Mouse (Mus musculus): Measurements from ENCODE around the gene Scp2. TPM values are rescaled to one million over a fixed set of nuclear protein-coding genes. Genes with fewer than 3 reads are reported as not detected.
"Not testable (repeated sequence)": the region's sequence is repeated elsewhere in the genome, so short reads cannot be mapped to it uniquely, and the experiment has no call there.

Gene Scp2
- total and polyA plus RNA-seq, 3 experiments: 65.8 to 84.4 TPM; not detected in 1

GRCm38 (mm10) chr4:108080876-108081275 is 63.9 kb downstream of the Scp2 start:
- Histone ChIP-seq H3K9ac (ENCODE audit: control insufficient read depth, low read depth, low read length, poor library complexity, severe bottlenecking) (no peak overlapping the region), H3K27ac (ENCODE audit: control insufficient read depth, low read depth, low read length) (no peak overlapping the region), H3K36me3 (ENCODE audit: control insufficient read depth in 1 of 2, insufficient read depth in 2 of 2, low read length in 2 of 2) (peaks cover 0 to 18% of the 10 kb centered on the region in 2 experiments; a peak in 2 of 4 replicates), H3K27me3 (ENCODE audit: control insufficient read depth in 1 of 2, insufficient read depth in 2 of 2, low read length in 2 of 2) (no peaks in the 10 kb centered on the region), H3K4me1 (ENCODE audit: control insufficient read depth in 1 of 2, insufficient read depth in 2 of 2, low read length in 2 of 2) (peaks cover 4 to 15% of the 10 kb centered on the region in 2 experiments; a peak in 3 of 4 replicates), H3K9me3 (replicated peaks; ENCODE audit: insufficient read depth, low read length) (no peaks in the 10 kb centered on the region), H3K4me3 (ENCODE audit: control insufficient read depth in 1 of 2, insufficient read depth in 1 of 2, low read depth in 2 of 2, low read length in 2 of 2) (no peak overlapping the region), H3K79me2 (ENCODE audit: control insufficient read depth, insufficient read depth, low read length, poor library complexity) (no peaks in the 10 kb centered on the region)
- no peak for DNase-seq (ENCODE audit: low read depth, low spot score)
- no peak for TF ChIP-seq GATA1 (IDR thresholded peaks at IDR 0.05; ENCODE audit: low read depth, low read length)
- TF ChIP-seq CHD2 (IDR thresholded peaks at IDR 0.05; ENCODE audit: low read length): no peak
- no peak for TF ChIP-seq ZC3H11A (IDR thresholded peaks at IDR 0.05; ENCODE audit: low read depth, low read length)
- TF ChIP-seq CHD1 (IDR thresholded peaks at IDR 0.05; ENCODE audit: low read depth, low read length): no peak
- TF ChIP-seq KAT2A (conservative IDR thresholded peaks at IDR 0.05; ENCODE audit: low read depth, low read length): no peak
- no peak for TF ChIP-seq MAX (IDR thresholded peaks at IDR 0.05; ENCODE audit: low read length)
- no peak for TF ChIP-seq MAFK (IDR thresholded peaks at IDR 0.05; ENCODE audit: borderline replicate concordance, low read depth, low read length)
- TF ChIP-seq TCF12 (IDR thresholded peaks at IDR 0.05; ENCODE audit: low read depth, low read length): no peak
- no peak for TF ChIP-seq TAL1 (IDR thresholded peaks at IDR 0.05; ENCODE audit: low read length)
- no peak for TF ChIP-seq MXI1 (IDR thresholded peaks at IDR 0.05; ENCODE audit: low read depth, low read length)
- no peak for TF ChIP-seq EP300 (IDR thresholded peaks at IDR 0.05; ENCODE audit: low read depth in 1 of 2, low read length in 2 of 2)
- TF ChIP-seq MYC (IDR thresholded peaks at IDR 0.05; ENCODE audit: low read depth, low read length): no peak
- no peak for TF ChIP-seq POLR2A (IDR thresholded peaks at IDR 0.05; ENCODE audit: control insufficient read depth in 1 of 2, insufficient read depth in 1 of 2, low read depth in 1 of 2, low read length in 2 of 2, poor library complexity in 1 of 2)
- TF ChIP-seq MYB (IDR thresholded peaks at IDR 0.05; ENCODE audit: low read depth, low read length): no peak

DNA sequence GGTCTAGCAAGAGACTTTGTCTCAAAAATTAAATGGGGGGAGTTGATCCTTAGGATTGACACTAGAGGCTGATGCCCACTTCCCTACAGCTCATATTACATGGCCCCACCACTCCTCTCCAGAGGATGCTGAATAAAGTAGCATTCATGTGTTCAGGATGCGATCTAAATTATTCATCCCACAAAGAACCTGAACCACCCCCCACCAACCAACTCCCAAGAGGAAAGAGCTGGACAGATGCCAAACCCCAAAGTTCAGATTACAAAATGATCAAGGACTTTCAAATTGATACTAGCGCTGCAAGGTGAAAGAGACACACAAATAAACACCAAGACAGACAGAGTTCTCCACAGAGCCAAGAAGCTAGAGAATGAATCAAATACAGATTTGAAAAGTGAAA is 65.0 kb downstream of the Scp2 start:
- no peak overlapping the region for H3K4me3 ChIP-seq (ENCODE audit: control insufficient read depth in 1 of 2, insufficient read depth in 1 of 2, low read depth in 2 of 2, low read length in 2 of 2)
- TF ChIP-seq EP300 (IDR thresholded peaks at IDR 0.05; ENCODE audit: low read depth in 1 of 2, low read length in 2 of 2) (0 out of 4 replicates have a peak, but pooled peaks of 1 of the 2 experiments have one; percentile 33), RAD21 (IDR thresholded peaks at IDR 0.05; ENCODE audit: low read depth, low read length) (no peak), RCOR1 (IDR thresholded peaks at IDR 0.05; ENCODE audit: low read depth, low read length) (0 out of 2 replicates have a peak, but pooled peaks have one; percentile 42), CTCF (IDR thresholded peaks at IDR 0.05 in 2 of 3, conservative IDR thresholded peaks at IDR 0.05 in 1 of 3; ENCODE audit: control insufficient read depth in 1 of 3, insufficient read depth in 1 of 3, low read depth in 2 of 3, low read length in 3 of 3, poor library complexity in 1 of 3, severe bottlenecking in 1 of 3) (no peak), E2F4 (IDR thresholded peaks at IDR 0.05; ENCODE audit: borderline replicate concordance, low read depth, low read length) (no peak), MXI1 (IDR thresholded peaks at IDR 0.05; ENCODE audit: low read depth, low read length) (no peak), NRF1 (IDR thresholded peaks at IDR 0.05; ENCODE audit: insufficient read depth, low read depth, low read length, poor library complexity, severe bottlenecking) (no peak), GATA1 (IDR thresholded peaks at IDR 0.05; ENCODE audit: low read depth, low read length) (peak; percentile 18; the same call in 1 of the 2 replicates), MYB (IDR thresholded peaks at IDR 0.05; ENCODE audit: low read depth, low read length) (no peak)
- no peaks in the 10 kb centered on the region for H3K9me3 ChIP-seq (replicated peaks; ENCODE audit: insufficient read depth, low read length)
- H3K4me1 ChIP-seq (ENCODE audit: control insufficient read depth in 1 of 2, insufficient read depth in 2 of 2, low read length in 2 of 2): peaks cover 4 to 15% of the 10 kb centered on the region in 2 experiments; a peak in 3 of 4 replicates
- peak; percentile 32 for DNase-seq (ENCODE audit: low read depth, low spot score)
- H3K27me3 ChIP-seq (ENCODE audit: control insufficient read depth in 1 of 2, insufficient read depth in 2 of 2, low read length in 2 of 2): no peaks in the 10 kb centered on the region
- no peaks in the 10 kb centered on the region for H3K79me2 ChIP-seq (ENCODE audit: control insufficient read depth, insufficient read depth, low read length, poor library complexity)
- H3K36me3 ChIP-seq (ENCODE audit: control insufficient read depth in 1 of 2, insufficient read depth in 2 of 2, low read length in 2 of 2): peaks cover 0 to 18% of the 10 kb centered on the region in 2 experiments; a peak in 2 of 4 replicates
- no peak overlapping the region for H3K9ac ChIP-seq (ENCODE audit: control insufficient read depth, low read depth, low read length, poor library complexity, severe bottlenecking)
- no peak overlapping the region for H3K27ac ChIP-seq (ENCODE audit: control insufficient read depth, low read depth, low read length)

GRCm38 (mm10) chr4:108079191-108079590 is 65.6 kb downstream of the Scp2 start:
- H3K27ac ChIP-seq (ENCODE audit: control insufficient read depth, low read depth, low read length); H3K79me2 ChIP-seq (ENCODE audit: control insufficient read depth, insufficient read depth, low read length, poor library complexity); H3K9me3 ChIP-seq (replicated peaks; ENCODE audit: insufficient read depth, low read length); H3K9ac ChIP-seq (ENCODE audit: control insufficient read depth, low read depth, low read length, poor library complexity, severe bottlenecking); H3K4me3 ChIP-seq (ENCODE audit: control insufficient read depth in 1 of 2, insufficient read depth in 1 of 2, low read depth in 2 of 2, low read length in 2 of 2); DNase-seq (ENCODE audit: low read depth, low spot score); H3K27me3 ChIP-seq (ENCODE audit: control insufficient read depth in 1 of 2, insufficient read depth in 2 of 2, low read length in 2 of 2): not testable (repeated sequence)
- peaks cover 4 to 15% of the 10 kb centered on the region in 2 experiments; a peak in 3 of 4 replicates for H3K4me1 ChIP-seq (ENCODE audit: control insufficient read depth in 1 of 2, insufficient read depth in 2 of 2, low read length in 2 of 2)
- H3K36me3 ChIP-seq (ENCODE audit: control insufficient read depth in 1 of 2, insufficient read depth in 2 of 2, low read length in 2 of 2): peaks cover 0 to 18% of the 10 kb centered on the region in 2 experiments; a peak in 2 of 4 replicates

Data from MEL (cell line).